Mouse (Mus musculus) liver, postnatal 0 days (tissue): ENCODE measurements around the gene Mettl7b. TPM values are rescaled to one million over a fixed set of nuclear protein-coding genes. Genes with fewer than 3 reads are reported as not detected.
"Not testable (repeated sequence)": the region's sequence is repeated elsewhere in the genome, so short reads cannot be mapped to it uniquely, and the experiment has no call there.

ENCODE experiments used
- ATAC-seq: fragments of 200-750 bp; cut with Nextera tagmentation; 2 replicates; pipeline ENCODE4 v1.8.0; 2017; ENCODE audit warnings: mild to moderate bottlenecking, moderate library complexity
- DNase-seq: peaks from one replicate; pipeline ENCODE4 v3.0.0-alpha.2; 2016
- H3K27ac ChIP-seq: fragments of 300-500 bp; sonication (generic); 2 replicates; pipeline ENCODE4 v1.5.1; 2014; ENCODE audit warnings: antibody characterized with exemption, moderate library complexity, mild to moderate bottlenecking, low read depth
- H3K27me3 ChIP-seq: fragments of 300-500 bp; sonication (generic); 2 replicates; pipeline ENCODE4 v1.6.1; 2014; ENCODE audit warnings: low read length, control low read depth, mixed read lengths; ENCODE audit not compliant: insufficient read depth
- H3K36me3 ChIP-seq: fragments of 300-500 bp; sonication (generic); replicated peaks from 2 replicates; pipeline ENCODE4 v1.6.1; 2014; ENCODE audit warnings: mild to moderate bottlenecking, control low read depth, low read length, moderate library complexity, mixed read lengths; ENCODE audit not compliant: insufficient read depth
- H3K4me1 ChIP-seq: fragments of 300-500 bp; sonication (generic); 2 replicates; pipeline ENCODE4 v1.6.1; 2014; ENCODE audit warnings: antibody characterized with exemption, mild to moderate bottlenecking, control low read depth; ENCODE audit not compliant: insufficient read depth
- H3K4me2 ChIP-seq: fragments of 300-500 bp; sonication (generic); 2 replicates; pipeline ENCODE4 v1.6.1; 2014; ENCODE audit warnings: low read depth, mild to moderate bottlenecking, low read length, moderate library complexity, mixed read lengths
- H3K4me3 ChIP-seq: fragments of 300-500 bp; sonication (generic); 2 replicates; pipeline ENCODE4 v1.5.1; 2014; ENCODE audit warnings: low read depth, low read length
- H3K9ac ChIP-seq: fragments of 300-500 bp; sonication (generic); replicated peaks from 2 replicates; pipeline ENCODE4 v1.6.1; 2014; ENCODE audit warnings: mild to moderate bottlenecking, moderate library complexity
- H3K9me3 ChIP-seq: fragments of 300-500 bp; sonication (generic); 2 replicates; pipeline ENCODE4 v1.6.1; 2016; ENCODE audit warnings: mild to moderate bottlenecking, control low read depth, low read length, mixed read lengths
- CTCF ChIP-seq: sonication (generic); IDR thresholded peaks from 2 replicates; pipeline ENCODE4 v1.5.1; 2016; ENCODE audit warnings: antibody characterized with exemption, low read depth
- EP300 ChIP-seq: IDR thresholded peaks from 2 replicates; pipeline ENCODE4 v1.6.1; 2016; ENCODE audit warnings: antibody characterized with exemption, low read depth, mild to moderate bottlenecking
- WGBS: fragments of 180-500 bp; shearing (Covaris S2); extraction: QIAGEN DNeasy Blood & Tissue Kit; methylation state at CpG from one replicate; pipeline ENCODE4 v1.1.7; 2014; ENCODE audit not compliant: insufficient replicate concordance; 5-methylcytosine and 5-hydroxymethylcytosine counted together
- polyA plus RNA-seq: library from polyadenylated mRNA; unstranded; fragments of >200 nt; fragmentation: Nextera tagmentation; extraction: Ambion mirVana; gene quantifications from 2 replicates; pipeline ENCODE4 v1.2.1, GENCODE M21; 2015

The Mettl7b gene
- polyA plus RNA-seq, 1 experiment from 2014 or later = 33.3 TPM

GRCm38 (mm10) chr10:128990994-128991393, 30.2 kb upstream of the Mettl7b start:
- no peaks in the 10 kb centered on the region for H3K4me1 ChIP-seq
- DNase-seq (no peak), ATAC-seq (no peak)
- no peaks in the 10 kb centered on the region for H3K36me3 ChIP-seq
- H3K9ac ChIP-seq = no peak overlapping the region
- TF ChIP-seq CTCF = no peak
- no peak for TF ChIP-seq EP300
- no peak overlapping the region for H3K4me2 ChIP-seq
- H3K4me3 ChIP-seq = no peak overlapping the region
- H3K9me3 ChIP-seq = no peaks in the 10 kb centered on the region
- 0 out of 2 replicates have a peak, but pooled peaks cover 2% of the 10 kb centered on the region for H3K27me3 ChIP-seq
- no peak overlapping the region for H3K27ac ChIP-seq

DNA sequence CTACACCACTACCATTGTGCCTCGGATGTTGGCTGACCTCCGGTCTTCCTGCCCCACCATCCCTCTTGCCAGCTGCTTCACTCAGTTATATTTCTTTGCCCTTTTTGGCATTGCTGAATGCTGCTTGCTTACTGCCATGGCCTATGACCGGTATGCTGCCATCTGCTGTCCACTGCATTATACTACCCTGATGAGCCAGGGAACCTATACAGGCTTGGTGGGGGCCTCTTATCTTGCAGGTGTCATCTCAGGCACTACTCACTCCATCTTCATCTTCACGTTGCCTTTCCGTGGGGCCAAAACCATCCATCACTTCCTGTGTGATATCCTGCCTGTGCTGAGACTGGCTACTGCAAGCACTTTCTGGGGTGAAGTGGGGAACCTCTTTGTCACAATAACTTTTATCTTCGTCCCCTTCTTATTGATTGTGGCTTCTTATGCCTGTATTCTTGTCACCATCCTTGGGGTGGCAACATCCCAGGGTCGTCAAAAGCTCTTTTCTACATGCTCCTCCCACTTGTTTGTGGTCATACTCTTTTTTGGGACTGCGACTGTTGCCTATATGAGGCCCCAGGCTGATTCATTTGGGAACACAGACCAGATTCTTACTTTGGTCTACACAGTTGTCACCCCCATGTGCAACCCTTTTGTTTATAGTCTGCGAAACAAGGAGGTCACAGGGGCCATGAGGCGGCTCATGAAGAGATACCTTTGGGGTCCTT, 29.5 kb upstream of the Mettl7b start:
- H3K4me2 ChIP-seq, ATAC-seq, H3K36me3 ChIP-seq, H3K9ac ChIP-seq, H3K9me3 ChIP-seq, H3K27me3 ChIP-seq, H3K4me1 ChIP-seq, H3K4me3 ChIP-seq, DNase-seq, H3K27ac ChIP-seq: not testable (repeated sequence)
- WGBS = 46% methylated on average over 7 of the region's 10 CpGs

GRCm38 (mm10) chr10:128989131-128989530, 28.3 kb upstream of the Mettl7b start, which contains the start of gene Olfr9:
Gene Olfr9 (plus strand): TSS chr10:128989431.
- not testable (repeated sequence) for H3K9ac ChIP-seq, DNase-seq, H3K4me3 ChIP-seq, H3K4me1 ChIP-seq, H3K9me3 ChIP-seq, ATAC-seq, H3K4me2 ChIP-seq, H3K27ac ChIP-seq, H3K36me3 ChIP-seq, H3K27me3 ChIP-seq
- WGBS = 33% methylated on average over 1 of the region's 1 CpGs

- TF ChIP-seq CTCF (no peak), EP300 (no peak)
- ATAC-seq (peak; percentile 79), DNase-seq (no peak)
- H3K27ac ChIP-seq = no peak overlapping the region
- H3K9ac ChIP-seq = no peak overlapping the region
- no peaks in the 10 kb centered on the region for H3K36me3 ChIP-seq
- H3K4me2 ChIP-seq = no peak overlapping the region
- peaks cover 4% of the 10 kb centered on the region; the same call in 1 of the 2 replicates for H3K4me1 ChIP-seq
- 59% methylated on average over 3 of the region's 3 CpGs for WGBS
- H3K27me3 ChIP-seq = peaks cover 3% of the 10 kb centered on the region; the same call in 1 of the 2 replicates
- no peak overlapping the region for H3K4me3 ChIP-seq
- H3K9me3 ChIP-seq = no peaks in the 10 kb centered on the region
Observed at GRCm38 (mm10) chr10:128980644-128981365, 20.0 kb upstream of the Mettl7b start.

GRCm38 (mm10) chr10:128977522-128978114, 16.8 kb upstream of the Mettl7b start:
- no peak overlapping the region for H3K4me3 ChIP-seq
- peaks cover 3% of the 10 kb centered on the region; the same call in 1 of the 2 replicates for H3K27me3 ChIP-seq
- TF ChIP-seq CTCF = peak; percentile 88
- TF ChIP-seq EP300 = no peak
- H3K9me3 ChIP-seq = no peaks in the 10 kb centered on the region
- no peak overlapping the region for H3K9ac ChIP-seq
- DNase-seq (peak; percentile 34), ATAC-seq (peak; percentile 62)
- H3K4me1 ChIP-seq = peaks cover 4% of the 10 kb centered on the region; the same call in 1 of the 2 replicates
- no peaks in the 10 kb centered on the region for H3K36me3 ChIP-seq
- no peak overlapping the region for H3K4me2 ChIP-seq
- H3K27ac ChIP-seq = no peak overlapping the region
- 16% methylated on average over 9 of the region's 9 CpGs for WGBS

DNA sequence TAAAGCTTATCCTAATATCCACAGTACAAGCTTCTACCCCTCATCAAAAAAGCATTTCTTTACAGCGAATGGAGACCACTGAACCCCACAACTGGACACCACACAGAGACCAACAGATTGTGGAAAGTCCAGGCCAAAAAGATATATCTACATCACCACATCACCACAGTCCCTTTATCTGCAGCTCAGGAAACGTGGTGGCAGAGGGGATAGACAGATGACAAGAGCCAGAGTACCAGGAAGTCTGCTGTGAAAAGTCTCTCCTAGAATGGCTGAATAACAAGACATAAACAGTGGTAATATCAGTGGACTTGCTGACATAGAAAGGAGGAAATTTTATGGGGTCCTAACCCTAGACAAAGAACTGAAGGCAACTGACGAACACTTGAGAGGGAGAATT, 15.6 kb upstream of the Mettl7b start:
- Histone ChIP-seq H3K9ac (no peak overlapping the region), H3K9me3 (no peaks in the 10 kb centered on the region), H3K4me3 (no peak overlapping the region), H3K4me2 (no peak overlapping the region), H3K27ac (no peak overlapping the region), H3K27me3 (peaks cover 3% of the 10 kb centered on the region; the same call in 1 of the 2 replicates), H3K4me1 (peaks cover 4% of the 10 kb centered on the region; the same call in 1 of the 2 replicates), H3K36me3 (no peaks in the 10 kb centered on the region)
- DNase-seq (no peak), ATAC-seq (no peak)
- TF ChIP-seq CTCF = no peak
- WGBS = 46% methylated on average over 3 of the region's 3 CpGs
